Mouse (Mus musculus) testis, adult 2 months (tissue): ENCODE data around the gene Sqor.

Source experiments
- CTCF ChIP-seq: fragments of 200-500 bp; IDR thresholded peaks from 2 replicates; pipeline ENCODE4 v1.5.1; 2012; ENCODE audit warnings: low read depth, mild to moderate bottlenecking, inconsistent platforms, low read length, moderate library complexity; ENCODE audit not compliant: control insufficient read depth, insufficient read depth, insufficient replicate concordance
- POLR2A ChIP-seq: fragments of 200-500 bp; IDR thresholded peaks from 2 replicates; pipeline ENCODE4 v1.6.1; 2012; ENCODE audit warnings: low read depth, mild to moderate bottlenecking, inconsistent platforms, low read length, moderate library complexity; ENCODE audit not compliant: control insufficient read depth

DNA sequence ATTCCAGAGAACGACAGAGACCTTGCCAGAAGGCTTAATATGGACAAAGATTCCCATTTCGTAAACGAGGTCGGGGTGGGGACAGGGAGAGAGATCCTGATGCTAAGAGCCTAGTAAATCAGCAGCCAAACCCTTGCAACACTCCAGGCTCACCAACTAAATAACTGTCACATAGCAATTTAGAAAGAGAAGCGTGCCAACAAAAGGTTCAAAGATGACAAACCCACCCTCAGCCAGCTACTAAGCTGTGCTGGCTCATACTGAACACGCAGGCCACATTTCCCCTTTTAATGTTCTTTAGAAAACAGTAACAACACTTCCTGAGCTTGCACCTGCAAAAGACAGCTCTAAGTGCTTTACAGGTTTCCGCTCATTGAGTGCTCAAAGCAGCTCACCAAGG is 24.3 kb downstream of the Sqor start:
- no peak for TF ChIP-seq POLR2A
- no peak for TF ChIP-seq CTCF
